Mouse (Mus musculus) brain, embryonic 14.5 days (tissue): ENCODE data around the gene Cmtm4.

Experiments
- CTCF ChIP-seq: fragments of 200-500 bp; IDR thresholded peaks from 2 replicates; pipeline ENCODE4 v1.5.1; 2012; ENCODE audit warnings: inconsistent platforms, mild to moderate bottlenecking, moderate library complexity, borderline replicate concordance; ENCODE audit not compliant: insufficient read depth, insufficient read length; ENCODE audit errors: extremely low read depth
- POLR2A ChIP-seq: fragments of 200-500 bp; IDR thresholded peaks from 2 replicates; pipeline ENCODE4 v1.6.1; 2012; ENCODE audit warnings: mild to moderate bottlenecking, inconsistent platforms, borderline replicate concordance; ENCODE audit not compliant: poor library complexity, insufficient read depth, insufficient read length, severe bottlenecking; ENCODE audit errors: extremely low read depth

GRCm38 (mm10) chr8:104383977-104384376 is 11.6 kb downstream of the Cmtm4 start:
- no peak for TF ChIP-seq CTCF
- TF ChIP-seq POLR2A, result no peak
